Mouse (Mus musculus) embryonic stem cell, embryonic (primary cell): Measurements from ENCODE around the gene Cog2.

Experiments
- CTCF ChIA-PET, 4 experiments: fragments of 300-600 bp in 2 of 4; fragments of 350-600 bp in 2 of 4; sonication (Branson Sonifier 250); formaldehyde crosslinking; loops; one replicate each; lab custom pipeline; 2022; ENCODE audit warnings: inconsistent platforms in 2 of 4; lab: Charles Lee
- POLR2A ChIA-PET, 4 experiments: fragments of 300-600 bp in 2 of 4; fragments of 350-600 bp in 2 of 4; sonication (Branson Sonifier 250); formaldehyde crosslinking; loops; one replicate each; lab custom pipeline; 2022; ENCODE audit warnings: antibody characterized with exemption in 4 of 4, inconsistent platforms in 1 of 4; lab: Charles Lee

Gene Cog2

GRCm38 (mm10) chr8:124520249-124521080 lies at the start of gene Cog2:
Gene Cog2, plus strand, starts transcription at chr8:124520767.
- ChIA-PET CTCF (interaction anchor here in 3 of 4 experiments (0.6 to 1.6 kb wide), 22 partner anchors 7 to 272 kb away, joined by 3 to 11 read pairs (median 4); partner anchors contain the start of gene Trim67 (in 1 of the 3)), POLR2A (interaction anchor here in 3 of 4 experiments (0.6 to 2.7 kb wide), 19 partner anchors 10 to 429 kb away, joined by 3 to 8 read pairs (median 4); partner anchors contain the start of genes Capn9 (in 1 of the 3) and Egln1 (in 1 of the 3))

GRCm38 (mm10) chr8:124475690-124476089 lies 44.9 kb upstream of the Cog2 start:
- CTCF ChIA-PET, result no interaction called here
- POLR2A ChIA-PET, result interaction anchor here in 2 of 4 experiments (0.6 to 1.6 kb wide), 4 partner anchors 11 to 316 kb away, joined by 3 to 4 read pairs (median 4); no protein-coding TSS in a partner anchor

GRCm38 (mm10) chr8:124476701-124477100 lies 43.9 kb upstream of the Cog2 start:
- POLR2A ChIA-PET, result interaction anchor here in 2 of 4 experiments (0.6 to 1.7 kb wide), 12 partner anchors 9 to 359 kb away, joined by 3 to 4 read pairs (median 3); no protein-coding TSS in a partner anchor
- CTCF ChIA-PET, result interaction anchor here in 1 of 4 experiments (0.7 kb wide), 1 partner anchor 129 kb away, joined by 3 read pairs; no protein-coding TSS in a partner anchor

- POLR2A ChIA-PET, result interaction anchor here in 2 of 4 experiments (0.6 to 1.0 kb wide), 3 partner anchors 10 to 54 kb away, joined by 3 read pairs; no protein-coding TSS in a partner anchor
These were observed 41.3 kb upstream of the Cog2 start for GRCm38 (mm10) chr8:124479251-124479650.

GRCm38 (mm10) chr8:124480321-124480720 lies 40.2 kb upstream of the Cog2 start:
- ChIA-PET POLR2A (interaction anchor here in 2 of 4 experiments (0.6 to 1.0 kb wide), 3 partner anchors 9 to 32 kb away, joined by 3 read pairs; no protein-coding TSS in a partner anchor), CTCF (interaction anchor here in 1 of 4 experiments (1.2 kb wide), 1 partner anchor 81 kb away, joined by 3 read pairs; no protein-coding TSS in a partner anchor)

More at GRCm38 (mm10) chr8:124479251-124479650, 41.3 kb upstream of the Cog2 start:
- CTCF ChIA-PET, result no interaction called here

- POLR2A ChIA-PET, result interaction anchor here in 2 of 4 experiments (1.3 to 1.5 kb wide), 3 partner anchors 82 to 89 kb away, joined by 5 to 12 read pairs (median 7); no protein-coding TSS in a partner anchor
- CTCF ChIA-PET, result interaction anchor here in 3 of 4 experiments (1.2 to 1.7 kb wide), 6 partner anchors 13 to 93 kb away, joined by 3 to 11 read pairs (median 5); partner anchors contain the start of genes Capn9 (in 1 of the 3) and Cog2 (in 1 of the 3)
These were observed 37.8 kb upstream of the Cog2 start for GRCm38 (mm10) chr8:124482790-124483189.

- ChIA-PET CTCF (interaction anchor here (0.6 to 1.7 kb wide), 45 partner anchors 9 to 618 kb away, joined by 3 to 13 read pairs (median 4); partner anchors contain the start of genes Capn9 (in 2 of the 4) and Cog2 (in 2 of the 4)), POLR2A (interaction anchor here in 3 of 4 experiments (0.6 to 1.5 kb wide), 18 partner anchors 8 to 447 kb away, joined by 3 to 12 read pairs (median 4); partner anchors contain the start of gene Cog2 (in 1 of the 3))
These were observed 37.0 kb upstream of the Cog2 start for GRCm38 (mm10) chr8:124483356-124484115.

GRCm38 (mm10) chr8:124489311-124489710 lies 31.3 kb upstream of the Cog2 start:
- CTCF ChIA-PET, result interaction anchor here (0.5 to 1.6 kb wide), 33 partner anchors 7 to 487 kb away, joined by 3 to 8 read pairs (median 4); partner anchors contain the start of gene Cog2 (in 1 of the 4)
- POLR2A ChIA-PET, result interaction anchor here in 3 of 4 experiments (0.6 to 1.6 kb wide), 11 partner anchors 9 to 1040 kb away, joined by 3 to 7 read pairs (median 3); no protein-coding TSS in a partner anchor

GRCm38 (mm10) chr8:124489786-124490185 lies 30.8 kb upstream of the Cog2 start:
- ChIA-PET POLR2A (interaction anchor here in 3 of 4 experiments (0.6 to 1.6 kb wide), 11 partner anchors 10 to 848 kb away, joined by 3 to 5 read pairs (median 3); no protein-coding TSS in a partner anchor), CTCF (interaction anchor here (0.5 to 1.6 kb wide), 37 partner anchors 8 to 487 kb away, joined by 3 to 8 read pairs (median 4); partner anchors contain the start of genes Cog2 (in 1 of the 4) and Pgbd5 (in 1 of the 4))

GRCm38 (mm10) chr8:124494397-124494796 lies 26.2 kb upstream of the Cog2 start:
- POLR2A ChIA-PET, result interaction anchor here in 2 of 4 experiments (0.5 to 2.5 kb wide), 4 partner anchors 11 to 130 kb away, joined by 3 to 6 read pairs (median 4); no protein-coding TSS in a partner anchor
- CTCF ChIA-PET, result interaction anchor here in 1 of 4 experiments (0.7 to 1.6 kb wide), 2 partner anchors 79 to 100 kb away, joined by 4 read pairs; no protein-coding TSS in a partner anchor

GRCm38 (mm10) chr8:124494955-124495354 lies 25.6 kb upstream of the Cog2 start:
- ChIA-PET CTCF (interaction anchor here in 2 of 4 experiments (0.7 to 1.6 kb wide), 4 partner anchors 79 to 402 kb away, joined by 4 to 7 read pairs (median 4); no protein-coding TSS in a partner anchor), POLR2A (interaction anchor here in 2 of 4 experiments (0.5 to 2.5 kb wide), 8 partner anchors 11 to 393 kb away, joined by 3 to 6 read pairs (median 3); no protein-coding TSS in a partner anchor)

GRCm38 (mm10) chr8:124495676-124496075 lies 24.9 kb upstream of the Cog2 start:
- CTCF ChIA-PET, result interaction anchor here in 1 of 4 experiments (0.7 to 1.4 kb wide), 2 partner anchors 113 to 178 kb away, joined by 4 read pairs; no protein-coding TSS in a partner anchor
- POLR2A ChIA-PET, result interaction anchor here in 2 of 4 experiments (0.7 to 2.5 kb wide), 6 partner anchors 12 to 394 kb away, joined by 3 to 6 read pairs (median 3); no protein-coding TSS in a partner anchor

- ChIA-PET POLR2A (interaction anchor here in 2 of 4 experiments (0.8 to 2.5 kb wide), 3 partner anchors 12 to 37 kb away, joined by 3 to 6 read pairs (median 3); no protein-coding TSS in a partner anchor), CTCF (interaction anchor here in 1 of 4 experiments (1.4 kb wide), 1 partner anchor 112 kb away, joined by 4 read pairs; no protein-coding TSS in a partner anchor)
These were observed 24.3 kb upstream of the Cog2 start for GRCm38 (mm10) chr8:124496266-124496665.

GRCm38 (mm10) chr8:124496871-124497270 lies 23.7 kb upstream of the Cog2 start:
- CTCF ChIA-PET, result interaction anchor here in 1 of 4 experiments (1.4 kb wide), 1 partner anchor 111 kb away, joined by 4 read pairs; no protein-coding TSS in a partner anchor

GRCm38 (mm10) chr8:124498398-124498797 lies 22.2 kb upstream of the Cog2 start:
- CTCF ChIA-PET, result no interaction called here
- POLR2A ChIA-PET, result no interaction called here

More at GRCm38 (mm10) chr8:124496871-124497270, 23.7 kb upstream of the Cog2 start:
- POLR2A ChIA-PET, result interaction anchor here in 1 of 4 experiments (0.8 to 1.4 kb wide), 2 partner anchors 31 to 38 kb away, joined by 3 read pairs; no protein-coding TSS in a partner anchor

GRCm38 (mm10) chr8:124499236-124499937 lies 21.2 kb upstream of the Cog2 start:
- CTCF ChIA-PET, result interaction anchor here in 1 of 4 experiments (1.3 kb wide), 1 partner anchor 105 kb away, joined by 4 read pairs; no protein-coding TSS in a partner anchor

More at GRCm38 (mm10) chr8:124499236-124499937, 21.2 kb upstream of the Cog2 start:
- POLR2A ChIA-PET, result no interaction called here
